Mouse (Mus musculus) midbrain, embryonic 14.5 days (tissue): ENCODE results near the gene Lmbr1l. TPM values are rescaled to one million over a fixed set of nuclear protein-coding genes. Genes with fewer than 3 reads are reported as not detected.

Source experiments
- ATAC-seq: fragments of 200-750 bp; cut with Nextera tagmentation; 2 replicates; pipeline ENCODE4 v1.8.0; 2017; ENCODE audit warnings: moderate number of reproducible peaks, moderate library complexity; ENCODE audit not compliant: low FRiP score, low TSS enrichment
- DNase-seq: peaks from one replicate; pipeline ENCODE4 v3.0.0-alpha.2; 2015
- H3K27ac ChIP-seq: fragments of 300-500 bp; sonication (generic); replicated peaks from 2 replicates; pipeline ENCODE4 v1.5.1; 2014; ENCODE audit warnings: mild to moderate bottlenecking, low read depth, low read length, moderate library complexity
- H3K27me3 ChIP-seq: fragments of 300-500 bp; sonication (generic); 2 replicates; pipeline ENCODE4 v1.6.1; 2014; ENCODE audit warnings: low read length, control low read depth, mixed read lengths; ENCODE audit not compliant: control insufficient read depth, insufficient read depth
- H3K36me3 ChIP-seq: fragments of 300-500 bp; sonication (generic); 2 replicates; pipeline ENCODE4 v1.6.1; 2014; ENCODE audit warnings: low read length, control low read depth; ENCODE audit not compliant: control insufficient read depth, insufficient read depth
- H3K4me1 ChIP-seq: fragments of 300-500 bp; sonication (generic); 2 replicates; pipeline ENCODE4 v1.6.1; 2014; ENCODE audit warnings: mild to moderate bottlenecking, antibody characterized with exemption, low read length, control low read depth; ENCODE audit not compliant: control insufficient read depth, insufficient read depth
- H3K4me2 ChIP-seq: fragments of 300-500 bp; sonication (generic); 2 replicates; pipeline ENCODE4 v1.6.1; 2014; ENCODE audit warnings: mild to moderate bottlenecking, low read length, moderate library complexity
- H3K4me3 ChIP-seq: fragments of 300-500 bp; sonication (generic); replicated peaks from 2 replicates; pipeline ENCODE4 v1.5.1; 2014; ENCODE audit warnings: low read depth, low read length
- H3K9ac ChIP-seq: fragments of 300-500 bp; sonication (generic); replicated peaks from 2 replicates; pipeline ENCODE4 v1.6.1; 2014; ENCODE audit warnings: mild to moderate bottlenecking, low read length, moderate library complexity
- H3K9me3 ChIP-seq: fragments of 300-500 bp; sonication (generic); 2 replicates; pipeline ENCODE4 v1.6.1; 2016; ENCODE audit warnings: low read length, control low read depth, mixed read lengths; ENCODE audit not compliant: control insufficient read depth
- WGBS: fragments of 180-500 bp; shearing (Covaris S2); extraction: QIAGEN DNeasy Blood & Tissue Kit; methylation state at CpG from one replicate; pipeline ENCODE4 v1.1.7; 2014; 5-methylcytosine and 5-hydroxymethylcytosine counted together
- polyA plus RNA-seq: library from polyadenylated mRNA; unstranded; fragments of >200 nt; fragmentation: Nextera tagmentation; extraction: Ambion mirVana; gene quantifications from 2 replicates; pipeline ENCODE4 v1.2.1, GENCODE M21; 2014

Gene Lmbr1l
- polyA plus RNA-seq, 1 experiment from 2014 or later = 11.2 TPM

GRCm38 (mm10) chr15:98861701-98862410 lies 56.2 kb downstream of the Lmbr1l start:
- 88% methylated on average over 21 of the region's 21 CpGs for WGBS
- Histone ChIP-seq H3K36me3 (peaks cover 98% of the 10 kb centered on the region), H3K4me2 (no peak overlapping the region), H3K9ac (no peak overlapping the region), H3K27ac (no peak overlapping the region), H3K4me3 (no peak overlapping the region), H3K27me3 (no peaks in the 10 kb centered on the region), H3K9me3 (no peaks in the 10 kb centered on the region), H3K4me1 (no peaks in the 10 kb centered on the region)
- DNase-seq (no peak), ATAC-seq (no peak)

- no peaks in the 10 kb centered on the region for H3K27me3 ChIP-seq
- H3K27ac ChIP-seq = no peak overlapping the region
- no peaks in the 10 kb centered on the region for H3K4me1 ChIP-seq
- no peak for DNase-seq
- no peak overlapping the region for H3K4me3 ChIP-seq
- no peak overlapping the region for H3K4me2 ChIP-seq
- no peak for ATAC-seq
- H3K9ac ChIP-seq = no peak overlapping the region
- 96% methylated on average over 18 of the region's 18 CpGs for WGBS
- peaks cover 100% of the 10 kb centered on the region for H3K36me3 ChIP-seq
- H3K9me3 ChIP-seq = no peaks in the 10 kb centered on the region
Measured at GRCm38 (mm10) chr15:98860921-98861320, 57.1 kb downstream of the Lmbr1l start.

- H3K36me3 ChIP-seq = peaks cover 100% of the 10 kb centered on the region
- no peak overlapping the region for H3K9ac ChIP-seq
- ATAC-seq = no peak
- H3K4me3 ChIP-seq = no peak overlapping the region
- DNase-seq = no peak
- H3K27ac ChIP-seq = no peak overlapping the region
- no peaks in the 10 kb centered on the region for H3K9me3 ChIP-seq
- H3K4me1 ChIP-seq = no peaks in the 10 kb centered on the region
- no peak overlapping the region for H3K4me2 ChIP-seq
- 87% methylated on average over 9 of the region's 9 CpGs for WGBS
- no peaks in the 10 kb centered on the region for H3K27me3 ChIP-seq
Measured at GRCm38 (mm10) chr15:98859319-98860043, 58.5 kb downstream of the Lmbr1l start.

GRCm38 (mm10) chr15:98854214-98854613 lies 63.8 kb downstream of the Lmbr1l start:
- H3K4me1 ChIP-seq = no peaks in the 10 kb centered on the region
- DNase-seq (no peak), ATAC-seq (no peak)
- 97% methylated on average over 16 of the region's 16 CpGs for WGBS
- no peaks in the 10 kb centered on the region for H3K27me3 ChIP-seq
- no peak overlapping the region for H3K9ac ChIP-seq
- no peak overlapping the region for H3K4me2 ChIP-seq
- no peak overlapping the region for H3K27ac ChIP-seq
- peaks cover 100% of the 10 kb centered on the region for H3K36me3 ChIP-seq
- no peak overlapping the region for H3K4me3 ChIP-seq
- no peaks in the 10 kb centered on the region for H3K9me3 ChIP-seq

Other genes starting within 250 kb of the Lmbr1l start
- 7.4 and 9.2 TPM in 2 replicates for gene Rnd1, start 240.8 kb downstream of the Lmbr1l start, polyA plus RNA-seq
- 5.7 and 6.3 TPM in 2 replicates for gene Ccdc65, start 210.0 kb downstream of the Lmbr1l start, polyA plus RNA-seq
- gene Fkbp11, start 190.0 kb downstream of the Lmbr1l start, polyA plus RNA-seq = 1.7 and 3.8 TPM in 2 replicates
- gene Arf3, start 155.0 kb downstream of the Lmbr1l start, polyA plus RNA-seq = 57.5 and 63.3 TPM in 2 replicates
- gene Wnt10b, start 140.1 kb downstream of the Lmbr1l start, polyA plus RNA-seq = not detected in 2 replicates
- 1.3 and 4.1 TPM in 2 replicates for gene Wnt1, start 128.4 kb downstream of the Lmbr1l start, polyA plus RNA-seq
- 0.57 and 0.66 TPM in 2 replicates for gene Ddn, start 108.7 kb downstream of the Lmbr1l start, polyA plus RNA-seq
- 56.5 and 72.8 TPM in 2 replicates for gene Prkag1, start 86.7 kb downstream of the Lmbr1l start, polyA plus RNA-seq
- gene Kmt2d, start 47.0 kb downstream of the Lmbr1l start, polyA plus RNA-seq = 13.6 and 16.0 TPM in 2 replicates
- gene Rhebl1, start 23.7 kb downstream of the Lmbr1l start, polyA plus RNA-seq = 23.7 and 31.9 TPM in 2 replicates
- gene Dhh, start 19.7 kb downstream of the Lmbr1l start, polyA plus RNA-seq = 0.36 and 0.57 TPM in 2 replicates
- gene Tuba1b, start 16.3 kb upstream of the Lmbr1l start, polyA plus RNA-seq = 1,095 and 1,120 TPM in 2 replicates
- not detected in 2 replicates for gene Gm49450, start 35.3 kb upstream of the Lmbr1l start, polyA plus RNA-seq
- gene Tuba1a, start 35.5 kb upstream of the Lmbr1l start, polyA plus RNA-seq = 17,220 and 18,751 TPM in 2 replicates
- 13.5 and 24.8 TPM in 2 replicates for gene Tuba1c, start 111.7 kb upstream of the Lmbr1l start, polyA plus RNA-seq
- gene Prph, start 136.9 kb upstream of the Lmbr1l start, polyA plus RNA-seq = 11.7 and 15.5 TPM in 2 replicates
- gene Troap, start 156.3 kb upstream of the Lmbr1l start, polyA plus RNA-seq = 3.9 and 4.9 TPM in 2 replicates
- 13.2 and 13.7 TPM in 2 replicates for gene C1ql4, start 169.6 kb upstream of the Lmbr1l start, polyA plus RNA-seq
- gene Dnajc22, start 174.9 kb upstream of the Lmbr1l start, polyA plus RNA-seq = 0.71 and 1.6 TPM in 2 replicates
- 36.2 and 41.6 TPM in 2 replicates for gene Spats2, start 207.7 kb upstream of the Lmbr1l start, polyA plus RNA-seq